Mouse (Mus musculus): ENCODE measurements around the gene Tut4. TPM values are rescaled to one million over a fixed set of nuclear protein-coding genes. Genes with fewer than 3 reads are reported as not detected.

Tut4 gene
- total RNA-seq, 2 experiments from 2014 or later = 28.7 to 37.8 TPM

DNA sequence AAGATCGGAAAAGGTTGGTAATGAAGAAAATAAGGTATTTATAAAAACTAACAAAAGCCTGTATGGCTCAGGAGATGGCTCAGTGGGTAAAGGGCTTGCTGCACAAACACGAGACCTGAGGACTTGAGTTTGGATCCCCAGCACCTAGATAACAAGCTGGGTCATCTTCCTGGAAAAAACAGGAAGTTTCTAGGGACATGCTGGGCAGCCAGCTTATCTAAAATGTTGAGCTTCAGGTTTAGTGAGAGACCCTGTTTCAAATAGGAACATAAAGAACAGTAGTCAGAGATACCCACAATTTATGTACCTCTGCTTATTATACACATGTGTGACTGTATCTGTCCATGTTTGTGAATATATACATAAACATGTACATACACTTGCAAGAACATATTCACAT, 43.8 kb downstream of the Tut4 start:
- no peak for DNase-seq

DNA sequence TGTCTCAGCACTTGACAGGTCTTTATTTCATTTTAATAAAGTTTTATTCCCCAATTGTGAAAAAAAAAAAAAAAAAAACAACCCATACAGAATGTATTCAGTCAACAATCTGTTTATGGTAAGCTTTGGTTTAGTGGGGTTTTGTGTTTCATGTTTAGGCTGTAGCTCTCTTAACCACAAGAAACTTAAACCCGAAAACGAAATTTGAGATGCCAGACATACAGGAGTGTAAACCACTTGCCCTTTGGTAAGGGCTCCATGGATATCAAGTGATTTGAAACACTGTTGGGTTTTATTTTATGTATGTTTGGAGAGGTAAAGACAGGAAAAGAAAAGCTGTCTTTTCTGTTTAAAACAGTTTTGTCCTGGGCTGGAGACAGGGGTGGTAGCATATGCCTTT, 80.5 kb downstream of the Tut4 start:
- DNase-seq = no peak

DNA sequence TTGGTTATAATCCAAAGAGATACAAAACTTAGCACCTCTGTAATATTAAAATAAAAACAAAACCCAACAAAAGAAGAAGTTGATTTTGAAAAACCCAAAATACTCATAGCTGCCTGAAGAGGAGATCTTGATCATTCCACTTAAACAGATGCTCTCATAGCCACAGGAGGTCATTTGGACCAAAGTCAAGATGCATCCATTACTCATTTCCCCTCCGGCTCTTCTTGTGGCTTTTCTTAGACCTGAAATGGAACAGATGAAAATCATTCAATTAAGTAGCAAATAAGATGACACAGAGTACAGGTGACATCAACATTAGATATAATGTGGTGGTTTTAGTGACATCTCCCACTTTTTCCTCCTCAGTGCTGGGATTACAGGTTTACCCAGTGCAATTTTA, 105.8 kb downstream of the Tut4 start:
- DNase-seq = no peak

DNA sequence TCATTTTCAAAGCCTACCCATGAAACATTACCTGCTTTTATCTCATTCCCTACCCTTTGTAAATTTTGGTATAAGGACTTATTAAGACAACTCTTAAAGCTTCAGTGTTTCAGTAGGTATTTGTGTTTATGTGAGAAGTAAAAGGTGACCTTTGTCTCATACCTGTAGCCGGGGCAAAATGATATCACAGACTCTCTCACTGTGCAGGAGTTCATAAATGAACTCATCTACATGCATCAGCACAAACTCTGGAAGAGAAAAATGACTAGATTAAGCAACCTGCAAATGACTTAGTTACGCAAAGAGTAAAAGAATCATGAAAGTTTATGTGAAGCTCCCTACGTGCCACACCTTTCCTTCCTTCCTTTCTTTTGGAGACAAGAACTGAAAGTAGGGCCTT, 113.4 kb downstream of the Tut4 start:
- DNase-seq = no peak

DNA sequence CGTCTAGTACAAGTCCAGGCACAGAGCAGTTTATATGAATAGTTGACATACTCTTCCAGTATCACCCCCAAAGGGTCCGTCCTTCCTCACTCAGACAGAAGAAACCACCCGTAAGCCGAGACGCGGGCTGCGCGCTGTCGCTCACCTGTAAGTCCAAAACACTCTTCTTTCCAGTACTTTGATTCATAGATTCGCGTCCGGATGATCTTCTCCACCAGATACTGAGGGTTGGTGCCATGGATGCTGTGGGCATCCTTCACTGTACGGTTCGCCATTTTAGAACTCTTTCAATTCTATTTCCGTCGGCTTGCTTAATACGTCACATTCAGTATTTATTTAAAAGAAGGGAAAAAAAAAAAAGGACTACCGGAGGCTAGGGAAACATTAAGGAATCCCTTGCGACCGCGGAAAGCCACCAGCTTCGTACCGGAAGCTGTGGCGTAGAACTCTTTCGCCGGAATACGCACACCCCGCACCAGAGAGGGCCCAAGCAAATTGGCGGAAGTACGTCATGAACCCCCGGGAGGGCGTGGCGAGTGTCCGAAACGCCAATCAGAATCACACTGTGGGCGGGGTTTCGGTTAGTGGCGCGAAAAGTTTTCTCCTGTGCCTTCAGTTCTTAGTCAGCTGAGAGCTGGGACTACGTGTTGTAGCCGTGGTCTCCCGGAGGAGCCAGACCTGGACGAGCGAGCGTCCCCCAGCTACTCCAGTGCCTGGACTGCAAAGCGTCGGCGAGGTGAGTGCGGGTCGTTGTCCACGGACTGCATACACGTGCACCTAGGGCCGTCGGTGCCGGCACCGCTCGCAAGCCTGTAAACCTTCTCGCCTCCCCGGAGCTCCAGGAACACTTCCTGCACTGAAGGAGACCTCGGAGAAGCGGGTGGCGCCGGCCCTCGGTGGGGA, 119.9 kb downstream of the Tut4 start, which contains the start of the genes Prpf38a and Orc1:
Gene Prpf38a (minus strand): TSS at position 497 of the 903 bp plus-strand sequence.
Gene Orc1 (plus strand): TSS at position 584 of the 903 bp plus-strand sequence.
- peak; percentile 98 for DNase-seq

DNA sequence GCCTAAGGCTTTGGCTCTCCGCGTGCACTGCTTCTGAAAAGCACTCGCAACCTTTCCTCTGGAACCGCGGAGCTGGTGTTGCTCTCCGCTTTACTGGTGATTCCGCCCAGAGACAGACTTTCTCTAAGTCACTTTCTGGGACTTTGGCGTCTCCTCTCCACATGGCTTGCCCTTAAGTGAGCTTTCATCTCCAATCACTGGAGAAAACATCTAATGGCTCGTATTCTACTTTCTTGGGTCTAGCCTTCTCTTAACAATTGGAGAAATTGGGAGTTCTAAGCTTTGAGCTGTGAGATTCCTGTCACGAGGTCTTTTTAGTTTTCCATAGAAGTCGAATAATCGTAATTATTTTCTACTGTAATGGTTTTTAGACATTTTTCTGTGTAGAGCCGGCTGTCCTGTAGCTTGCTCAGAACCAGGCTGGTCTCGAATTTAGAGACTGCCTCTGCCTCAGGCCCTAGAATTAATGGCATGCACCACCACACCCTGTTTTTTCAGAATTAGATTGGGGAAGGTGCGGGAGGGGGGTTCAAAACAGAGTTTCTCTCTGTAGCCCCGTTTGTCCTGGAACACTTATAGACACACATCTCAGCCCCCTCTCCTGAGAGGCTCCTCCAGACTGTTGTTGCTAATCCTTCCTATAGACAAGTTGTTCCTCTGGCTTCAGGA, 120.7 kb downstream of the Tut4 start:
- DNase-seq = no peak

DNA sequence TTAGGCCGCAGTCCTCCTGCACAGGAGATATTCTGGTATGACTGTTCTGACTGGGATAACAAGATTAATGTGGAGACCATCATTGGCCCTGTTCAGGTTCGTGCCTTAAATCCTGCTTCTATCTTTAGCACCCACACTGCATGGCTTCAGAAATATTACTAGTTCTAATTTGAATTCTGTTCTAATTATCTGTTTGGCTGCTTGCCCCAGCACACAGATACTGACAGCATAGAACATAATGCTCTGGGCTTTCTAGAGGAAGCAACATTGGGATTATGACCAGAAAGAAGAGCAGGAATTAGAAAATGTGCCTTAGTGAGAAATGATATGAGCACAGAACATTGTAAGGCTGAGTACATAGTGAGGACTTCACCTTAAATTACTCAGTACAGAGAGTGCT, 134.2 kb downstream of the Tut4 start:
- DNase-seq = no peak

DNA sequence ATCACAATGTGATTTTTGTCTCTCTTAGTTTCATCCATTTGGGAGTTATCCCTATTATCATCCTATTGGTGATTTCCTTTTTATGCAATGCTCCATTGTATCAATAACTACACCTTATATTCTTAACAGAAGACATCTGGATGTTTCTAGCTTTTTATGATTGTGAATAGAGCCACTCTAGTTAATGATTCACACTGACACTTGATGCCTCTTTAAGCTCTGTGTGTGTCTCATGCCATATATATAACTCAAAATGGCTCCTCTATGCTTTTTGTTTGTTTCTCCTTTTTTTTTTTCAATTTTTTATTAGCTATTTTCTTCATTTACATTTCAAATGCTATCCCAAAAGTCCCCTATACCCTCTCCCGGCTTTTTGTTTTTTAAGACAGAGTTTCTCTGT, 136.6 kb downstream of the Tut4 start:
- DNase-seq = no peak

DNA sequence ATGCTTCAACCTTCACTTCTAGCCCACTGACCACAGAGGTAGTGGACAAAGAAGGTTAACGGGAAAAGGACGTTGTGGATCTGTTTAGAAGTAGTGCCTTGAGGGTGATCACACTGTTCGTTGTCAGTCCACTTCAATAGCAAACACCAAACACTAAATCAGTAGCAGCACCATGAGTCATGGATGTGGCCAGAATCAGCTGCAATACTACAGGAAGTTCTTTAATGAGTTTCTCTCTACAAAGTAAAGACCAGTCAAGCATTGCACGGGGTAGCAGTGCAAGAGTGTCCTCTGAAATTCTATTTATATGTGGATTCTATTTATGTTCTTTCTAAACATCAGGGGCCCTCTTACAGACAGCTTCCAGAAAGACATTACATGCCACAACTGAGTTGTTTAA, 139.1 kb downstream of the Tut4 start:
- no peak for DNase-seq

DNA sequence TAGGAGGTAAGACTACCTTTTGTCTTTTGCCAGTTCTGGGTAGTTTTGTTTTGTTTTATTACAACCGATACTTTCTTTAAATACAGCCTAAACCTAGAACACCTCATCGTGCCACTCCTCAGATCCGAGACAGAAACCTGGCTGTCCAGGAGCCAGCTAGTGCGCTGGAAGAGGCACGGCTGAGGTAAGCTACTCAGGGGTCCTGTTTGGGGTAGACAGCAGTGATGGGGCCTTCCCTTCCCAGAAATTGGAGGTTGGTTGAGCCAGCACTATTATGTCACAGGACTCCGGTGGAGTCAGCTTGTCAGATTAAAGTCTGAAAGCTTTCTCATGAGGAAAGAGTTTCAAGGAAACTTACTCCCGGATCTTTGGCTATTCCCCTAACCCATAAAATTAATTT, 142.6 kb downstream of the Tut4 start:
- DNase-seq = no peak

DNA sequence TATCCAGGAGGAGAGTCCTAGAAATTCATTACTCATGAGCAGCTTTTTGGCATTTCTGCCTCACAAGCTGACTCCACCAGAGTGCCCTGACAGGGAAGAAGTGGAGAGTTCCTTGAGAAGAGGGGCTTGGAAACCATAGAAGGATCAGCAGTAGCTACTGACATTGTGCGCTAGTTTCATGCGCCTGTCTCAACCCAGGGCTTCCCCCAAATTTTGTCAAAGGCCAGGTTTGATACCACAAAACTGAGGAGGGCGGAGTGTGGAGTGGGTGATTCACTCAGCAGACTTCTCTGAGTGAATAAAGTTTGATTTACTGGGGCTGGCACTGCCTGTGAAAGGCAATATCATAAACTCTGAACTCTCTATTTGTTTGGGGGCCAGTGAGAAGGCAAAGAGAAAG, 149.4 kb downstream of the Tut4 start:
- peak in 1 of 2 experiments; percentile 28 for DNase-seq

Other genes starting within 250 kb of the Tut4 start
- gene Zyg11a, start 241.4 kb upstream of the Tut4 start, total RNA-seq (2021) = 1 to 10 TPM; 1.0 to 2.8 TPM
- 10 to 100 TPM; 32.6 to 50.0 TPM for gene Zyg11b, start 158.3 kb upstream of the Tut4 start, total RNA-seq (2021)
- gene Coa7, start 131.3 kb upstream of the Tut4 start, total RNA-seq (2021) = 10 to 100 TPM; 39.0 to 46.7 TPM
- 1 to 10 TPM; 3.6 to 7.8 TPM for gene Shisal2a, start 76.1 kb upstream of the Tut4 start, total RNA-seq (2021)
- gene Gpx7, start 52.5 kb upstream of the Tut4 start, total RNA-seq (2021) = 10 to 100 TPM in 1 of 2 experiments, 1 to 10 TPM in 1; 7.9 to 11.1 TPM
- 10 to 100 TPM; 30.6 to 31.7 TPM for gene Prpf38a, start 119.9 kb downstream of the Tut4 start, total RNA-seq (2021)
- gene Orc1, start 120.0 kb downstream of the Tut4 start, total RNA-seq (2021) = under 1 TPM; 0.53 to 0.66 TPM
- gene Cc2d1b, start 160.5 kb downstream of the Tut4 start, total RNA-seq (2021) = 10 to 100 TPM; 34.3 to 50.1 TPM

Data from adrenal gland, postnatal 36 days (tissue).